7 mouse cellular contexts compared by ENCODE assay signal in the genomic region with DNA sequence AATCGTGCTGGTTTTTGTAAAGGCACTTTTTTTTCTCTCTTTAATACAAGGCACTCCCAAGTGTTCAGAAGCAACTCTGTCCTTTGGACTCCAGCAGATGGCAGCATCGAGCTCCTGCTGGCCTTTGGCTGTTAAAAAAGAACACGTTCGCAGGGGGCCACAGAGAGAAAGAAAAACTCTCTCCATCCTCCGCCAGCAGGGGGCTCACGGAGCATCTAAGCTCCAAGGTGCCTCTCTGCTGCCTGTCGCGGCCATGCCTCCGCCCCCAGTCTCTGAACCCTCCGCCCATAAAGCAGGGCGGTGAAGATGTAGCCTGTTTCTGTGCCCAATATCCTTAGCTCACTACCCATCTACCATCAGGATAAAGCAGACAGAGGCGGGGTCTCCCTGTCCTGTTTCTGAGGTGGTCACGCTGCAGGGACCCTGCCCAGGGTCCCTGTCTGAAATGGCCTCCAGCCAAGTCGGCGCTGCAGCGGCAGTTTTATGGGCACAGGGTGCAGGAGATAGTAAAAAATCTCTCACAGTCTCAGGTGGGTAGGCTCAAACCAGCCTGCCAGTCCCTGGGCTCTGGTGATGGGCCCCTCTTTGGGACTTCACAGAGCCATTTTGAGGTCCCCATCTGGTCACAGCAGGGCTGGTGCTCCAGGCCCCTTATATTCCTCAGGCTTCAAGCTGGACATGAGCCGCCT.
DNase-seq lines count a peak whose midpoint lies in the region; ATAC-seq and TF ChIP-seq lines count a peak whose summit lies in the region.

No protein-coding gene starts in this region.

- H3K36me3 ChIP-seq in embryonic facial prominence, embryonic 12.5 days = peaks cover 28% of the 10 kb centered on the region
- no peaks in the 10 kb centered on the region for H3K36me3 ChIP-seq in heart, adult 2 months (ENCODE audit: control insufficient read depth, insufficient read depth, low read length)
- H3K36me3 ChIP-seq in midbrain, embryonic 14.5 days (ENCODE audit: control insufficient read depth, insufficient read depth, low read length) = no peaks in the 10 kb centered on the region

- peak; percentile 71; the same call in 1 of the 2 replicates for ATAC-seq in embryonic facial prominence, embryonic 12.5 days (ENCODE audit: insufficient number of reproducible peaks, insufficient read depth, low FRiP score, low TSS enrichment)
- ATAC-seq in midbrain, embryonic 14.5 days (ENCODE audit: low FRiP score, low TSS enrichment) = peak; percentile 85

- TF ChIP-seq EP300 in heart, adult 2 months (IDR thresholded peaks at IDR 0.05; ENCODE audit: insufficient read depth, low read depth, low read length) = 0 out of 2 replicates have a peak, but pooled peaks have one; percentile 54

- intact Hi-C loops in heart, adult 2 months (cut with DNase I) = loop anchor here (2.0 kb wide), 2 partner anchors 247 to 317 kb away; no protein-coding TSS in a partner anchor
- intact Hi-C loops in left cerebral cortex, postnatal 4 days (cut with DNase I) = no loop called here

- no peaks in the 10 kb centered on the region for H3K9me3 ChIP-seq in embryonic facial prominence, embryonic 12.5 days
- H3K9me3 ChIP-seq in midbrain, embryonic 14.5 days (ENCODE audit: control insufficient read depth, low read length) = no peaks in the 10 kb centered on the region

- no peak overlapping the region for H3K4me3 ChIP-seq in embryonic facial prominence, embryonic 12.5 days
- no peak overlapping the region for H3K4me3 ChIP-seq in heart, adult 2 months
- no peak overlapping the region; the same call in 1 of the 2 replicates for H3K4me3 ChIP-seq in midbrain, embryonic 14.5 days (replicated peaks; ENCODE audit: low read depth, low read length)

- 0 out of 2 replicates have a peak overlapping the region, but pooled peaks have one; percentile 18 for H3K27ac ChIP-seq in embryonic facial prominence, embryonic 12.5 days
- no peak overlapping the region for H3K27ac ChIP-seq in heart, adult 2 months
- H3K27ac ChIP-seq in midbrain, embryonic 14.5 days (replicated peaks; ENCODE audit: low read depth, low read length) = no peak overlapping the region

- H3K79me2 ChIP-seq in heart, adult 2 months (replicated peaks; ENCODE audit: control insufficient read depth, insufficient read depth, low read length) = no peaks in the 10 kb centered on the region

- H3K4me2 ChIP-seq in embryonic facial prominence, embryonic 12.5 days (replicated peaks) = no peak overlapping the region
- peak overlapping the region; percentile 50 for H3K4me2 ChIP-seq in midbrain, embryonic 14.5 days (ENCODE audit: low read length)

- TF ChIP-seq CTCF in heart, adult 2 months (IDR thresholded peaks at IDR 0.05) = peak; percentile 98

- TF ChIP-seq POLR2A in heart, adult 2 months (IDR thresholded peaks at IDR 0.05; ENCODE audit: insufficient read depth, low read depth, low read length) = no peak

- no peaks in the 10 kb centered on the region for H3K4me1 ChIP-seq in embryonic facial prominence, embryonic 12.5 days
- H3K4me1 ChIP-seq in heart, adult 2 months (ENCODE audit: control insufficient read depth, insufficient read depth, low read length) = no peaks in the 10 kb centered on the region
- H3K4me1 ChIP-seq in midbrain, embryonic 14.5 days (ENCODE audit: control insufficient read depth, insufficient read depth, low read length) = no peaks in the 10 kb centered on the region

- H3K27me3 ChIP-seq in embryonic facial prominence, embryonic 12.5 days = no peaks in the 10 kb centered on the region
- no peaks in the 10 kb centered on the region for H3K27me3 ChIP-seq in heart, adult 2 months (ENCODE audit: control insufficient read depth, insufficient read depth, low read length)
- no peaks in the 10 kb centered on the region for H3K27me3 ChIP-seq in midbrain, embryonic 14.5 days (ENCODE audit: control insufficient read depth, insufficient read depth, low read length)

- no peak overlapping the region for H3K9ac ChIP-seq in embryonic facial prominence, embryonic 12.5 days
- no peak overlapping the region for H3K9ac ChIP-seq in heart, adult 2 months (ENCODE audit: low read depth, low read length)
- H3K9ac ChIP-seq in midbrain, embryonic 14.5 days (replicated peaks; ENCODE audit: low read length) = 0 out of 2 replicates have a peak overlapping the region, but pooled peaks have one; percentile 34

- WGBS in embryonic facial prominence, embryonic 12.5 days = 25% methylated on average over 17 of the region's 17 CpGs
- 24% methylated on average over 17 of the region's 17 CpGs for WGBS in heart, adult 2 months
- WGBS in midbrain, embryonic 14.5 days = 19% methylated on average over 17 of the region's 17 CpGs

- peak; percentile 90 for DNase-seq in adrenal gland, postnatal 25 days
- DNase-seq in heart, adult 2 months = peak; percentile 86 to 87
- DNase-seq in kidney, adult 18-20 months = peak; percentile 87
- DNase-seq in left cerebral cortex, postnatal 4 days = peak; percentile 98
- peak; percentile 99 for DNase-seq in midbrain, embryonic 14.5 days
- peak; percentile 37 for DNase-seq in spleen, adult 12 weeks (ENCODE audit: low spot score)

Comparison
In these comparisons a context has a peak if more than half of its experiments do, and no peak if none do; other contexts are left out.
1. DNase-seq: peak in every context shown above with its lines; median percentile 99 in midbrain, embryonic 14.5 days; 98 in left cerebral cortex, postnatal 4 days; 90 in adrenal gland, postnatal 25 days; 87 in kidney, adult 18-20 months; 86 in heart, adult 2 months; 37 in spleen, adult 12 weeks.